Mouse (Mus musculus) forebrain, embryonic 15.5 days (tissue): Measurements from ENCODE around the gene Gpatch2. TPM values are rescaled to one million over a fixed set of nuclear protein-coding genes. Genes with fewer than 3 reads are reported as not detected.

Experiments used
- ATAC-seq: fragments of 200-750 bp; cut with Nextera tagmentation; replicated peaks from 2 replicates; pipeline ENCODE4 v1.8.0; 2017; ENCODE audit warnings: mild to moderate bottlenecking, moderate TSS enrichment, moderate library complexity
- H3K27ac ChIP-seq: fragments of 300-500 bp; sonication (generic); replicated peaks from 2 replicates; pipeline ENCODE4 v1.5.1; 2015; ENCODE audit warnings: mild to moderate bottlenecking, inconsistent platforms
- H3K27me3 ChIP-seq: fragments of 300-500 bp; sonication (generic); 2 replicates; pipeline ENCODE4 v1.6.1; 2015; ENCODE audit warnings: inconsistent platforms
- H3K36me3 ChIP-seq: fragments of 300-500 bp; sonication (generic); 2 replicates; pipeline ENCODE4 v1.6.1; 2015; ENCODE audit warnings: mild to moderate bottlenecking, inconsistent platforms
- H3K4me1 ChIP-seq: fragments of 300-500 bp; sonication (generic); 2 replicates; pipeline ENCODE4 v1.6.1; 2015; ENCODE audit warnings: inconsistent platforms
- H3K4me2 ChIP-seq: fragments of 300-500 bp; sonication (generic); replicated peaks from 2 replicates; pipeline ENCODE4 v1.6.1; 2015; ENCODE audit warnings: mild to moderate bottlenecking, inconsistent platforms
- H3K4me3 ChIP-seq: fragments of 300-500 bp; sonication (generic); 2 replicates; pipeline ENCODE4 v1.5.1; 2015; ENCODE audit warnings: mild to moderate bottlenecking, inconsistent platforms
- H3K9ac ChIP-seq: fragments of 300-500 bp; sonication (generic); replicated peaks from 2 replicates; pipeline ENCODE4 v1.6.1; 2015; ENCODE audit warnings: mild to moderate bottlenecking, inconsistent platforms
- H3K9me3 ChIP-seq: fragments of 300-500 bp; sonication (generic); 2 replicates; pipeline ENCODE4 v1.6.1; 2016; ENCODE audit warnings: inconsistent platforms
- WGBS: fragments of 180-500 bp; shearing (Covaris S2); methylation state at CpG from one replicate; pipeline ENCODE4 v1.1.7; 2015; ENCODE audit warnings: mixed read lengths; 5-methylcytosine and 5-hydroxymethylcytosine counted together
- polyA plus RNA-seq: library from polyadenylated mRNA; unstranded; fragments of >200 nt; fragmentation: Nextera tagmentation; extraction: Ambion mirVana; gene quantifications from 2 replicates; pipeline ENCODE4 v1.2.1, GENCODE M21; 2015

Gene Gpatch2
- polyA plus RNA-seq, 1 experiment from 2014 or later, result 16.6 TPM

DNA sequence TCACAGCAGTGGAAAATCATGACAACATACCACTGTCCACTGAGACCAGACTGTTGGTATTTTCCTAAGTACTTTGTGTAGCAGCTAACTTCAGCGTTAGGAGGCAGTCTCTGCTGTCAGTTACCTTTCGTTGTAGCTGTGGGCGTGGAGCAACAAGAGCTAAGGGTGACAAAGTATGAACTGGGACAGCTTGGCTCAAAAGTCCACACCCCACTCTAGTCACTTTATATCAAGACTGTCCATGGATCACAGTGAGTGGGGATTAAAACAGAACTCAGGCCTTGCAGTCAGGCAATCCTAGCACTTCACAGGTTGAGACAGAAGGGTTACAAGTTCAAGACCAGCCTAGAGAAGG, 77.1 kb downstream of the Gpatch2 start:
- Histone ChIP-seq H3K36me3 (no peaks in the 10 kb centered on the region), H3K4me3 (no peak overlapping the region), H3K27ac (no peak overlapping the region), H3K9ac (no peak overlapping the region), H3K4me2 (no peak overlapping the region), H3K4me1 (no peaks in the 10 kb centered on the region), H3K9me3 (no peaks in the 10 kb centered on the region), H3K27me3 (no peaks in the 10 kb centered on the region)
- WGBS, result 91% methylated on average over 3 of the region's 3 CpGs
- no peak for ATAC-seq

DNA sequence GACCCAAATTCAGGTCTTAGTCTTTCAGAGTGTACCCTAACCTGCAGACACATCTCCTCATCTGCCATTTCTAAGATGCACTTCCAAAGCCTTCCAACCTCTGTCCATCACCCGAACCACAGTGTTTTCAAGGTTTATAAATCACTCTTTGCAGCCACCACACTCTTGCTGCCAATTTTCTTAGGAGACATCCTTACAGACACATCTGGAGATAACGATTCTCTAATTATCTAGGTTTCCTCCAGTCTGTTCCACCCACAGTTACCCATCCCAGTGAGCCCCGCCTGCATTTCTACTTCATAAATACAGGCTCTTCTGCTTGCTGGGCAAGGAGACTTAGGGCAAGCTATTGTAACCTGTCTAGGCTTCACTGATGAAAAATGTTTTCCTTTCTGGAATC, 77.9 kb downstream of the Gpatch2 start:
- H3K9me3 ChIP-seq, result no peaks in the 10 kb centered on the region

DNA sequence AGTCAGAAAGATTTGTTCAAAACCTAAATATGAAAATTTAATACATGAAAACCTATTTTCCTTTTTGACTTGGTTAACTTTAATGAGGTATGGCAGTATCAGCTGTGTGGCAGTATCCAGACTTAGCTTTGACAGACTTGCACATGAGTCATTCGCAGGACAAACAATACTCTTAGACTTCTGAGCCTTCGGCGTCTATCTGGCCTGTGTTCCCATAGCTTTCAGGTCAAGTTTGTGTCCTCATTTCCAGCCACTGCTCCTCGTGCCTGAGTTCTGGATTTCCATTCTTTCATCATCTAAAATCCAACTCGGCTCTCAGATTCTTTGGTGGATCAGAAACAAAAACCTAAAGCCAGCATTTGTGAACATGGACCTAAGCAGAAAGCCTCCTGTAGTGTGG, 79.2 kb downstream of the Gpatch2 start:
- no peak for ATAC-seq
- H3K4me1 ChIP-seq, result no peaks in the 10 kb centered on the region; the same call in 1 of the 2 replicates

More for the DNA sequence above, 77.9 kb downstream of the Gpatch2 start:
- 77% methylated on average over 3 of the region's 3 CpGs for WGBS
- Histone ChIP-seq H3K36me3 (no peaks in the 10 kb centered on the region), H3K4me3 (no peak overlapping the region), H3K9ac (no peak overlapping the region), H3K4me2 (no peak overlapping the region), H3K4me1 (no peaks in the 10 kb centered on the region), H3K27me3 (no peaks in the 10 kb centered on the region), H3K27ac (no peak overlapping the region)
- ATAC-seq, result no peak

DNA sequence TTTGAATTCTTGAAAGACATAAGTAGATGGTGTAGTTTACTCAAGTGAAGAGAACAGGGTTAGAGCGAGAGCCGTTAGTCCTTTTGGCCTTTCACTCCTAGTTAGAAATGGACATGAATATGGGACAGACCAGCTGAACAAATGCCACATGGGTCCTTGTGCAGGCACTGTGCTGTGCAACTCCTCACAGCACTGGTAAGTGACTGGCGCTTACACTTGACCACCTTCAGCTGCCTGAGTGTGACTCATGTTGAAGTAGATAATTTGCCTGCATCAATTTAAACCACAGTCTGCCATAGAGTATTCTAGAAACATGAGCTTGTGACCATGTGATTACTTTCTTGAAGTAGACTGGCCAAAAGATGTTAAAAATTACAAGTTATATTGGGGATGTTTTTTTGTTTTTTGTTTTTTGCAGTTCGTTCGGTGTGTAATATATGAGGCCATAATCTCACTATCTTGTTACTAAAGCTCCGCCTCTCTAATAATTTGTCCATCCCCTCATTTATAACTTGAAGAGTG, 79.8 kb downstream of the Gpatch2 start:
- WGBS, result 95% methylated on average over 6 of the region's 6 CpGs
- Histone ChIP-seq H3K27ac (no peak overlapping the region), H3K4me1 (peaks cover under 1% of the 10 kb centered on the region; the same call in 1 of the 2 replicates), H3K4me2 (no peak overlapping the region), H3K27me3 (no peaks in the 10 kb centered on the region), H3K9ac (no peak overlapping the region), H3K36me3 (no peaks in the 10 kb centered on the region), H3K4me3 (no peak overlapping the region), H3K9me3 (no peaks in the 10 kb centered on the region)
- ATAC-seq, result no peak

More for the DNA sequence above, 79.2 kb downstream of the Gpatch2 start:
- Histone ChIP-seq H3K4me3 (no peak overlapping the region), H3K36me3 (no peaks in the 10 kb centered on the region), H3K9ac (no peak overlapping the region), H3K4me2 (no peak overlapping the region), H3K27ac (no peak overlapping the region), H3K9me3 (no peaks in the 10 kb centered on the region), H3K27me3 (no peaks in the 10 kb centered on the region)
- 90% methylated on average over 5 of the region's 5 CpGs for WGBS

GRCm38 (mm10) chr1:187295711-187296110, 80.4 kb downstream of the Gpatch2 start:
- Histone ChIP-seq H3K9me3 (no peaks in the 10 kb centered on the region), H3K4me1 (peaks cover 7% of the 10 kb centered on the region; the same call in 1 of the 2 replicates), H3K36me3 (no peaks in the 10 kb centered on the region), H3K4me2 (no peak overlapping the region), H3K27me3 (no peaks in the 10 kb centered on the region), H3K27ac (no peak overlapping the region), H3K4me3 (no peak overlapping the region), H3K9ac (no peak overlapping the region)
- 95% methylated on average over 1 of the region's 1 CpGs for WGBS
- ATAC-seq, result no peak

DNA sequence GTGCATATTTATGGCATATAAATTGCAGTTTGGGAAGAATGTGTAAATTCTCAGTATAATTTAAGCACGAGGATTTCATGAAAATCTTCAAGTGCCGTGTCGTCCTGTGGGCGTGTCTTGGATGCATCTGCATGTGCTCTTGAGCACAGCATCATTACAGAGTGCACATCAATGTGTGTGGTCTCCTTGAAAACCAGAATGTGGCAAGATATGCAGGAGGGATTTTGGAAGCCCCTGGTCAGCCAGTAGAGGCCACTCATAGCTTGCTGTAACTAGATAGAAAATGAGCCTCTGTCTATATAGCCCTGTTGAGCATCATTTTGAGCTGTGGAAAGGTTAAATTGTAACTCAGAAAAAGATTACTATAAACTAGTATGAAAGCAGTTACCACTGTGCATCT, 83.9 kb downstream of the Gpatch2 start:
- H3K4me3 ChIP-seq, result no peak overlapping the region
- peaks cover 8% of the 10 kb centered on the region; the same call in 1 of the 2 replicates for H3K4me1 ChIP-seq
- 44% methylated on average over 4 of the region's 4 CpGs for WGBS
- H3K9ac ChIP-seq, result no peak overlapping the region
- no peak overlapping the region for H3K4me2 ChIP-seq
- H3K27me3 ChIP-seq, result no peaks in the 10 kb centered on the region
- H3K36me3 ChIP-seq, result no peaks in the 10 kb centered on the region
- no peak; the same call in 1 of the 2 replicates for ATAC-seq
- no peaks in the 10 kb centered on the region for H3K9me3 ChIP-seq
- no peak overlapping the region for H3K27ac ChIP-seq

GRCm38 (mm10) chr1:187300626-187301025, 85.3 kb downstream of the Gpatch2 start:
- no peak overlapping the region for H3K9ac ChIP-seq
- WGBS, result 31% methylated on average over 5 of the region's 5 CpGs
- H3K9me3 ChIP-seq, result no peaks in the 10 kb centered on the region
- H3K27me3 ChIP-seq, result no peaks in the 10 kb centered on the region
- no peak overlapping the region for H3K4me2 ChIP-seq
- no peak overlapping the region for H3K27ac ChIP-seq
- no peak overlapping the region for H3K4me3 ChIP-seq
- ATAC-seq, result no peak; the same call in 1 of the 2 replicates
- H3K4me1 ChIP-seq, result peaks cover 8% of the 10 kb centered on the region; the same call in 1 of the 2 replicates
- no peaks in the 10 kb centered on the region for H3K36me3 ChIP-seq

GRCm38 (mm10) chr1:187303221-187303620, 87.9 kb downstream of the Gpatch2 start:
- Histone ChIP-seq H3K9me3 (no peaks in the 10 kb centered on the region), H3K27me3 (no peaks in the 10 kb centered on the region), H3K4me1 (peaks cover 8% of the 10 kb centered on the region; the same call in 1 of the 2 replicates), H3K4me2 (no peak overlapping the region), H3K9ac (no peak overlapping the region), H3K4me3 (no peak overlapping the region), H3K36me3 (no peaks in the 10 kb centered on the region), H3K27ac (no peak overlapping the region)
- no peak for ATAC-seq
- 77% methylated on average over 10 of the region's 10 CpGs for WGBS

GRCm38 (mm10) chr1:187307335-187307734, 92.0 kb downstream of the Gpatch2 start:
- Histone ChIP-seq H3K4me2 (no peak overlapping the region), H3K27me3 (no peaks in the 10 kb centered on the region), H3K27ac (no peak overlapping the region), H3K9me3 (no peaks in the 10 kb centered on the region), H3K9ac (no peak overlapping the region), H3K4me1 (no peaks in the 10 kb centered on the region), H3K4me3 (no peak overlapping the region), H3K36me3 (no peaks in the 10 kb centered on the region)
- 97% methylated on average over 4 of the region's 4 CpGs for WGBS
- ATAC-seq, result no peak

- no peaks in the 10 kb centered on the region for H3K4me1 ChIP-seq
- H3K27ac ChIP-seq, result no peak overlapping the region
- no peaks in the 10 kb centered on the region for H3K36me3 ChIP-seq
- H3K4me3 ChIP-seq, result no peak overlapping the region
- no peak overlapping the region for H3K4me2 ChIP-seq
- no peak overlapping the region for H3K9ac ChIP-seq
- H3K9me3 ChIP-seq, result no peaks in the 10 kb centered on the region
- no peak for ATAC-seq
- WGBS, result 88% methylated on average over 2 of the region's 2 CpGs
- H3K27me3 ChIP-seq, result no peaks in the 10 kb centered on the region
Measured at GRCm38 (mm10) chr1:187308523-187308922, 93.2 kb downstream of the Gpatch2 start.

- no peaks in the 10 kb centered on the region for H3K27me3 ChIP-seq
- WGBS, result 93% methylated on average over 6 of the region's 6 CpGs
- no peak overlapping the region for H3K4me2 ChIP-seq
- no peaks in the 10 kb centered on the region for H3K4me1 ChIP-seq
- H3K4me3 ChIP-seq, result no peak overlapping the region
- no peak overlapping the region for H3K27ac ChIP-seq
- H3K9ac ChIP-seq, result no peak overlapping the region
- no peak for ATAC-seq
- no peaks in the 10 kb centered on the region for H3K36me3 ChIP-seq
- H3K9me3 ChIP-seq, result no peaks in the 10 kb centered on the region
Measured at GRCm38 (mm10) chr1:187311122-187311521, 95.8 kb downstream of the Gpatch2 start.

- Histone ChIP-seq H3K4me3 (no peak overlapping the region), H3K4me1 (no peaks in the 10 kb centered on the region), H3K27me3 (no peaks in the 10 kb centered on the region), H3K36me3 (no peaks in the 10 kb centered on the region), H3K9me3 (no peaks in the 10 kb centered on the region), H3K9ac (no peak overlapping the region), H3K4me2 (no peak overlapping the region), H3K27ac (no peak overlapping the region)
- WGBS, result 96% methylated on average over 1 of the region's 1 CpGs
- ATAC-seq, result no peak
Measured at GRCm38 (mm10) chr1:187313323-187313722, 98.0 kb downstream of the Gpatch2 start.

DNA sequence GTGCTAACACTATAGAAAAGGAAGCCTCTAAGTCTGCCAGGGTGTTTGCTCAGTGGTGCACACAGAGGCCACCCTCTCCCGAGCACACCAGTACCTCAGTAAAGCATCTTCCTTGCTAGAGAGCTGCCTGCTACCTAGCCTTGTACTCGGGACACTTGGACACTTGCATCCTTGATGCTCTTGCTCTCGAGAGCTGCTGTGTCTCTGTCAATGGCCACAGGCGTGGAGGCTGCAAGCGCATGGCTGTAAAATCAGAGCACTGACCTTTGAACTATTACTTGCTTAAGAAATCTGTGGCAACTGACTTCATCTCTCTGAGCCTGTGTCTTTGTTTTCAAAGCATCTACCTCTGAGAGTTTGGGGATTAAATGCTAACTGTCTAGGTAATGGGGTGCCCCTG, 98.5 kb downstream of the Gpatch2 start:
- no peak for ATAC-seq
- no peaks in the 10 kb centered on the region for H3K4me1 ChIP-seq
- H3K4me2 ChIP-seq, result no peak overlapping the region
- H3K9ac ChIP-seq, result no peak overlapping the region
- H3K36me3 ChIP-seq, result no peaks in the 10 kb centered on the region
- H3K9me3 ChIP-seq, result no peaks in the 10 kb centered on the region
- 79% methylated on average over 5 of the region's 5 CpGs for WGBS
- no peak overlapping the region for H3K27ac ChIP-seq
- H3K4me3 ChIP-seq, result no peak overlapping the region
- H3K27me3 ChIP-seq, result no peaks in the 10 kb centered on the region
